Mouse (Mus musculus) liver, embryonic 14 days (tissue): ENCODE data around the gene Dmc1. TPM values are rescaled to one million over a fixed set of nuclear protein-coding genes. Genes with fewer than 3 reads are reported as not detected.

ENCODE experiments used
- polyA plus RNA-seq: library from polyadenylated mRNA; depleted of rRNA; stranded (reverse); fragments of >200 nt; gene quantifications from 2 replicates; pipeline ENCODE4 v1.2.3, GENCODE M21; 2012; rRNA removed

Dmc1 gene
- 0.37 and 0.56 TPM in 2 replicates for polyA plus RNA-seq

DNA sequence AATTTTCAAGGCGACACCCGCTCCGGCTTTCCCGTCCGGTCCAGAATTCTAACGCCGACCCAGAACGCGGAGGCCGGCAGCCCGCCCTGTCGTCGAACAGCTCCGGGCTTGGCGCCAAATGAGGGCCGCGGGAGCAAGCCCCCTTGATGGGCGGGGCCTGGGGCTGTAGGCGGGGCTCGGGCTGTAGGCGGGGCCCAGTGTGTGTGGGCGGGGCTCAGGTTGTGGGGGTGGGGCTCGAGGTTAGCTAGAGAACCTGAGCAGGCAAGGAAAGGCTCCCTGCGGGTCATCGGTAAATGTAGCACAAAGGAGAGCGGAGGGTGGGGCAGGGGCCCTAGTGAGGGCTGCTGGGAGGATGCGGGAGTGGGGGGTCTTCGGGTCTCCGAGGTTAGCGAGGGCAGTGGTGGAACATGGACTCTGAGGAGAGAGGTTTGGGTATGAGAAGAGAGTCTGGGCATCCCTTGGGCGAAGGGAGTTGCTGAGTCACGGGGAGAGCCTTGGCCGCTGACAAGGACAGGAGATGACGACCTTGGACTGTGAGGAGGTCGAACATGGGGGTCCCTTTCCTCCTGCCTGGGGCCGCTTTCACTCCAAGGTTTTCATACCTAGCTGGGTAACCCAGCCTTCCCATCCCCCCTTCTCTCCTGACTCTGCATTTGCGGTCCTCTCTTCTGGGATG, at the start of gene Dmc1:
Gene Dmc1, minus strand, starts transcription at position 120 of the 676 bp plus-strand sequence.

DNA sequence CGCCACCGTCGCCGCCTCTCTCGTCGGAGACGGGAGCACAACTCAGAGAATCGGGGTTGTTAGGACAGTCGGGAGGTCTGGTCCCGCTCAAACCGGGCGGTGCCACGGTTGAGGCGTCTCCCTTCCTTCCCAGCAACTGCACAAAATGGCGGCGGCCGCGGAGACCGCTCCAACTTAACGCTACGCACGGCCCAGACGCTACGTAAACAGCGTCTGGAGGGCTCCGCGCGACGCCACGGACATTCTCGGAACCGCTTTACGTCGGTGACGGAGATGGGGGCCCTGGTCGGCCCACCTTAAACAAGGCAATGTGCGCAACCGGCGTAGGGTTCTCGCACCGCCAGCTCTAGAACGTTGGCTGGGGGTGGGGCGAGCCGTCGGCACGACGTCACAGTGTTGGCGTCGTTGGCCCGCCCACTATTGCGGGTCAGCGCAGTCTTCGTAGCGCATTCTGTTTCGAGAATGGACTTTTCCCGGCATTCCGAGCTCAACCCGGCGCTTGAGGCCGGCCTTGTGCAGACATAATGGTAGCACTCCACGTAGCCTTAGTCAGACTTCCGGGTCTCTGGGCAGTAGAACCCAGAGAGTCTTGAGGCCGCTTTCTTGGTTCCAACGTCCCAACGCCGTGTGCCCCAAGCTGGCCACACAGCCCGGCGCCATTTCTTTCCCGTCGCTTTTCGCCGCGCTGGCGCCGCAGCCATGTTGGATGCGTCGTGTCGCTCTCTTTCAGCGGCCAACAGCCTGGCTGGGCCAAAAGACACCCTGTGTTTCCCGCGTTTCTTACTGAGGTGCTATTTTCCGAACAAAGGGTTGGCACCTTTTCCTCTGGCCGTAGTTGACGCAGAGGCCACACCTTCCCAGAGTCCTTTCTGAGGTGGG, 58.3 kb downstream of the Dmc1 start, which contains the start of gene Ddx17:
Gene Ddx17, minus strand, starts transcription at position 332 of the 879 bp plus-strand sequence.

GRCm38 (mm10) chr15:79516171-79517096, 88.5 kb downstream of the Dmc1 start, which contains the start of gene Kdelr3:
Gene Kdelr3 (plus strand): TSS chr15:79516411.

Other genes starting within 250 kb of the Dmc1 start
- gene Tmem184b, start 201.5 kb downstream of the Dmc1 start, polyA plus RNA-seq: 6.5 and 6.6 TPM in 2 replicates
- 9.3 and 9.7 TPM in 2 replicates for gene Csnk1e, start 149.5 kb downstream of the Dmc1 start, polyA plus RNA-seq
- gene Kcnj4, start 99.9 kb downstream of the Dmc1 start, polyA plus RNA-seq: 0.01 TPM in 1 of 2 replicates, not detected in the other
- gene Kdelr3, start 88.7 kb downstream of the Dmc1 start, polyA plus RNA-seq: 2.5 and 3.4 TPM in 2 replicates
- 99.7 and 119 TPM in 2 replicates for gene Ddx17, start 58.4 kb downstream of the Dmc1 start, polyA plus RNA-seq
- gene Fam227a, start 53.8 kb upstream of the Dmc1 start, polyA plus RNA-seq: 0.47 and 0.58 TPM in 2 replicates
- gene Cby1, start 54.1 kb upstream of the Dmc1 start, polyA plus RNA-seq: 5.4 and 5.5 TPM in 2 replicates
- gene Tomm22, start 65.8 kb upstream of the Dmc1 start, polyA plus RNA-seq: 59.4 and 75.8 TPM in 2 replicates
- gene Josd1, start 82.8 kb upstream of the Dmc1 start, polyA plus RNA-seq: 17.7 and 22.5 TPM in 2 replicates
- 20.3 and 25.3 TPM in 2 replicates for gene Gtpbp1, start 85.7 kb upstream of the Dmc1 start, polyA plus RNA-seq
- gene Sun2, start 137.4 kb upstream of the Dmc1 start, polyA plus RNA-seq: 5.3 and 6.8 TPM in 2 replicates
- gene Dnal4, start 172.7 kb upstream of the Dmc1 start, polyA plus RNA-seq: 5.7 and 5.9 TPM in 2 replicates
- gene Nptxr, start 199.7 kb upstream of the Dmc1 start, polyA plus RNA-seq: 0.10 and 0.11 TPM in 2 replicates
- gene Npcd, start 229.1 kb upstream of the Dmc1 start, polyA plus RNA-seq: 0.03 TPM in 1 of 2 replicates, not detected in the other
- 6.3 and 7.2 TPM in 2 replicates for gene Cbx6, start 229.6 kb upstream of the Dmc1 start, polyA plus RNA-seq